Mouse (Mus musculus) neural tube, embryonic 12.5 days (tissue): ENCODE measurements around the gene Mical2. TPM values are rescaled to one million over a fixed set of nuclear protein-coding genes. Genes with fewer than 3 reads are reported as not detected.

Experiments used
- ATAC-seq: fragments of 200-750 bp; cut with Nextera tagmentation; 2 replicates; pipeline ENCODE4 v1.8.0; 2017; ENCODE audit warnings: low read depth, mild to moderate bottlenecking, moderate TSS enrichment, moderate library complexity; ENCODE audit not compliant: low FRiP score
- H3K27ac ChIP-seq: fragments of 300-500 bp; sonication (generic); 2 replicates; pipeline ENCODE4 v1.5.1; 2016
- H3K27me3 ChIP-seq: fragments of 300-500 bp; sonication (generic); replicated peaks from 2 replicates; pipeline ENCODE4 v1.6.1; 2016; ENCODE audit warnings: mild to moderate bottlenecking
- H3K36me3 ChIP-seq: fragments of 300-500 bp; sonication (generic); 2 replicates; pipeline ENCODE4 v1.6.1; 2016; ENCODE audit warnings: mild to moderate bottlenecking
- H3K4me1 ChIP-seq: fragments of 300-500 bp; sonication (generic); 2 replicates; pipeline ENCODE4 v1.6.1; 2016
- H3K4me2 ChIP-seq: fragments of 300-500 bp; sonication (generic); replicated peaks from 2 replicates; pipeline ENCODE4 v1.6.1; 2016; ENCODE audit warnings: mild to moderate bottlenecking
- H3K4me3 ChIP-seq: fragments of 300-500 bp; sonication (generic); 2 replicates; pipeline ENCODE4 v1.5.1; 2016
- H3K9ac ChIP-seq: fragments of 300-500 bp; sonication (generic); 2 replicates; pipeline ENCODE4 v1.6.1; 2016; ENCODE audit warnings: mild to moderate bottlenecking
- H3K9me3 ChIP-seq: fragments of 300-500 bp; sonication (generic); 2 replicates; pipeline ENCODE4 v1.6.1; 2016; ENCODE audit warnings: mild to moderate bottlenecking
- WGBS: fragments of 180-500 bp; shearing (Covaris S2); methylation state at CpG from one replicate; pipeline ENCODE4 v1.1.7; 2016; 5-methylcytosine and 5-hydroxymethylcytosine counted together
- polyA plus RNA-seq: library from polyadenylated mRNA; unstranded; fragments of >200 nt; fragmentation: Nextera tagmentation; extraction: Ambion mirVana; gene quantifications from 2 replicates; pipeline ENCODE4 v1.2.1, GENCODE M21; 2016

Mical2 gene
- polyA plus RNA-seq, 1 experiment from 2014 or later: 2.0 TPM

GRCm38 (mm10) chr7:112272692-112273091 is 47.0 kb downstream of the Mical2 start:
- H3K4me2 ChIP-seq: no peak overlapping the region
- H3K27ac ChIP-seq: no peak overlapping the region
- no peaks in the 10 kb centered on the region for H3K36me3 ChIP-seq
- no peak for ATAC-seq
- H3K4me1 ChIP-seq: peaks cover 18% of the 10 kb centered on the region
- no peak overlapping the region for H3K4me3 ChIP-seq
- H3K9me3 ChIP-seq: no peaks in the 10 kb centered on the region
- no peaks in the 10 kb centered on the region for H3K27me3 ChIP-seq
- WGBS: 41% methylated on average over 5 of the region's 5 CpGs
- H3K9ac ChIP-seq: no peak overlapping the region

DNA sequence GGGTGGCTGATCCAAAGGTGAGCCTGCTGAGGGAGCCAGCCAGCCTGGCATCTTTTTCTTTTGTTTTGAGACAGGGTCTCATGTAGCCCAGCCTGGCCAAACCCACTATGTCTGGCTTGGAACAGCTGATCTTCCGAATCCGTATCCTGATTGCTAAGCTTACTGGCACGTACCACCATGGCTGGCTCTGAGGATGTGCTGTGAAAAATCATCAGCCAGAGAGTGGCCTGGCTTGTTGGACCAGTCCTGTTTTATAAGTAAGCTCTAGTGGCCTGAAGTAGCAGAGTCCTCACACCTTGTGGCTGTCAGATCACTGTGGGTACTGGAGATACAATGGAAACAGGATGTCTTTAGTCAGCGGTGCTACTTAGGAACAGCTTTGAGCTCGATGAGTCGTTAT is 47.8 kb downstream of the Mical2 start:
- WGBS: 82% methylated on average over 6 of the region's 6 CpGs

DNA sequence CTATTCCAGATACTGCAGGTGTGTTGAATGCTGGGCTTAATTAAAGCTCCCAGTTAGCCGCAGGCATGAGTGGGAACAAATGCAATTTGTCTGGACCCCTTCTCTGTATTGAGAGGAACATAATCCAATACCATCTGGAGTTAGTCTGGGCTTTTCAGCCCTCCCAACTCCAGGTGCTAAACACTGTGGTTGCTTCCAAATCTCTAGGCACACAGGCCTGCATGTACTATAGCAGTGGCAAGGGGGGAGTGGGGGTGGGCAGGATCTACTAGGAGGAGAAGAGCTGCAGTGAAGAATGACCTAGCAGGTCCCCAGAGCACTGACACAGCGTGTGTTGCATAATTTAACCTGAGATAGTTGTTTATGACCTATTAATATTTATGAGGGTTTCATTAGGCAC is 49.0 kb downstream of the Mical2 start:
- WGBS: 48% methylated on average over 2 of the region's 2 CpGs

More for the DNA sequence above, 47.8 kb downstream of the Mical2 start:
- Histone ChIP-seq H3K9ac (no peak overlapping the region), H3K9me3 (no peaks in the 10 kb centered on the region), H3K4me1 (peaks cover 18% of the 10 kb centered on the region), H3K27ac (no peak overlapping the region), H3K27me3 (no peaks in the 10 kb centered on the region), H3K36me3 (no peaks in the 10 kb centered on the region), H3K4me3 (no peak overlapping the region), H3K4me2 (no peak overlapping the region)
- no peak for ATAC-seq

DNA sequence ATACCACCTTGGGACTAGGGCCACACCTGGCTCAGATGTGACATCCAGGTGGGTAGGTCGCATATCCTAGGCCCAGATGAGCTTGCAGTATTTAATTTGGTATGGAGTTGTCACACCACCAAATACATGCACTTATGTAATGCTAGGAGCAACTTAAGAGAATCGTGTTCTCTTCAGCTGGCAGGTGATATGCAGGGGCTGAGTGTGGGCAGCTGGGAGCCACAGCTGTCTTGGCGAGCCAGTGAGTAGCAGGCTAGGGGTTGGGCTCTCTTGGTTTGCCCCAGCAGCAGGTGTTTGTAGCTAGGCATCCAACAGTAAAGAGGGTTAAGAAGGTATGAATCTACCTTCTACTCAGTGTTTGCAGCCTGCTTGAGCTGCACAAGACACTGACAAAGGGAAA is 49.4 kb downstream of the Mical2 start:
- ATAC-seq: no peak
- H3K27ac ChIP-seq: no peak overlapping the region
- H3K27me3 ChIP-seq: no peaks in the 10 kb centered on the region
- no peak overlapping the region for H3K4me3 ChIP-seq
- H3K4me1 ChIP-seq: peaks cover 18% of the 10 kb centered on the region
- no peaks in the 10 kb centered on the region for H3K9me3 ChIP-seq
- H3K36me3 ChIP-seq: no peaks in the 10 kb centered on the region
- H3K9ac ChIP-seq: no peak overlapping the region
- no peak overlapping the region for H3K4me2 ChIP-seq
- 73% methylated on average over 3 of the region's 3 CpGs for WGBS

More for the DNA sequence above, 49.0 kb downstream of the Mical2 start:
- Histone ChIP-seq H3K9ac (no peak overlapping the region), H3K36me3 (no peaks in the 10 kb centered on the region), H3K27me3 (no peaks in the 10 kb centered on the region), H3K4me2 (no peak overlapping the region), H3K4me1 (peaks cover 18% of the 10 kb centered on the region), H3K9me3 (no peaks in the 10 kb centered on the region), H3K4me3 (no peak overlapping the region), H3K27ac (no peak overlapping the region)
- no peak for ATAC-seq

- WGBS: 27% methylated on average over 2 of the region's 2 CpGs
- Histone ChIP-seq H3K9ac (no peak overlapping the region), H3K9me3 (no peaks in the 10 kb centered on the region), H3K27ac (no peak overlapping the region), H3K27me3 (no peaks in the 10 kb centered on the region), H3K4me2 (no peak overlapping the region), H3K36me3 (no peaks in the 10 kb centered on the region), H3K4me1 (peaks cover 18% of the 10 kb centered on the region), H3K4me3 (no peak overlapping the region)
- ATAC-seq: no peak
These were observed 50.2 kb downstream of the Mical2 start for GRCm38 (mm10) chr7:112275883-112276282.

DNA sequence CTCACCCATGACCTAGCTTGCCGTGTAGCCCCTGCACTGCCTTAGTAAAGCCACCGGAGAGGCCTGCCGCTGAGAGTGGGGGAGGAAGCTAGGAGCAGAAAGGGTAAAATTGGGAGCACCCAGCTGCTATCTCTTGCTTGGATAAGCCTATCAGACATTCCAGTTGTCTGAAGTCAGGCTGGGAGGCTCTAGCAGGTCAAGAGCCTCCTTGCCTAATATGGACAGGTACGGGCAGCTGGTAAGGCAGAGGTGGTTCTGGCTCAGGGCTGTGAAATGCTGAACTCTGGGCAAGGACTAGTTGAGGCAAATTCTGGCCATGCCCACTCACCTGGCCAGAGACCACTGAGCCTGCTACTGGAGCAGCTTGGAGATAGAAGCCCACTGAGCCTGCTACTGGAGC is 51.2 kb downstream of the Mical2 start:
- no peaks in the 10 kb centered on the region for H3K9me3 ChIP-seq
- no peak overlapping the region for H3K27ac ChIP-seq
- 91% methylated on average over 4 of the region's 4 CpGs for WGBS
- no peak for ATAC-seq
- no peak overlapping the region for H3K4me3 ChIP-seq
- H3K4me1 ChIP-seq: peaks cover 18% of the 10 kb centered on the region
- H3K27me3 ChIP-seq: no peaks in the 10 kb centered on the region
- H3K4me2 ChIP-seq: no peak overlapping the region
- H3K9ac ChIP-seq: no peak overlapping the region
- H3K36me3 ChIP-seq: no peaks in the 10 kb centered on the region

DNA sequence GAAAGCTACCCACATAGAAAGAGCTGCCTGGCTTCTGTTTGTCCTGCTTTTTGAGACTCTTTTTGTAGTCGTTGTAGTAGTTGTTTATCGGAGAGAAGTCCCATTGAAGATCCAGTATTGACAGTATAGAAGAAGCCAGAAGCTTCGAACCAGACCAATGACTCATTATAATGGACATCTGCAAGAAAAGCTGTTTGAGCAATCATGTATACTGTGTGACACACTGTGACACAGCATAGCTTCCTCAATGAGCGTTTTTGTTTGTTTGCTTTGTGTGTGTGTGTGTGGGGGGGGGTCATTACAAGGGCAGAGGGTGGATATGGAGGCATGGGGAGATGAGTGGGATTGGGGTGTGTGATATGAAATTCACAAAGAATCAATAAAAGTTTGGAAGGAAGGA is 53.0 kb downstream of the Mical2 start:
- WGBS: 66% methylated on average over 4 of the region's 4 CpGs
- ATAC-seq: no peak
- H3K36me3 ChIP-seq: no peaks in the 10 kb centered on the region
- H3K27ac ChIP-seq: no peak overlapping the region
- no peak overlapping the region for H3K9ac ChIP-seq
- no peaks in the 10 kb centered on the region for H3K9me3 ChIP-seq
- no peak overlapping the region for H3K4me2 ChIP-seq
- no peaks in the 10 kb centered on the region for H3K27me3 ChIP-seq
- H3K4me1 ChIP-seq: peaks cover 9% of the 10 kb centered on the region; the same call in 1 of the 2 replicates
- no peak overlapping the region for H3K4me3 ChIP-seq

GRCm38 (mm10) chr7:112280474-112280873 is 54.8 kb downstream of the Mical2 start:
- no peak overlapping the region for H3K4me3 ChIP-seq
- 44% methylated on average over 3 of the region's 3 CpGs for WGBS
- H3K4me1 ChIP-seq: no peaks in the 10 kb centered on the region
- no peak for ATAC-seq
- no peak overlapping the region for H3K9ac ChIP-seq
- no peaks in the 10 kb centered on the region for H3K9me3 ChIP-seq
- H3K27ac ChIP-seq: no peak overlapping the region
- no peak overlapping the region for H3K4me2 ChIP-seq
- no peaks in the 10 kb centered on the region for H3K36me3 ChIP-seq
- H3K27me3 ChIP-seq: no peaks in the 10 kb centered on the region

GRCm38 (mm10) chr7:112283606-112284310 is 58.1 kb downstream of the Mical2 start:
- 84% methylated on average over 9 of the region's 9 CpGs for WGBS
- Histone ChIP-seq H3K4me1 (0 out of 2 replicates have a peak, but pooled peaks cover 3% of the 10 kb centered on the region), H3K4me3 (no peak overlapping the region), H3K4me2 (no peak overlapping the region), H3K27me3 (no peaks in the 10 kb centered on the region), H3K27ac (no peak overlapping the region), H3K9me3 (no peaks in the 10 kb centered on the region), H3K9ac (no peak overlapping the region), H3K36me3 (no peaks in the 10 kb centered on the region)
- no peak for ATAC-seq

GRCm38 (mm10) chr7:112285573-112285972 is 59.9 kb downstream of the Mical2 start:
- ATAC-seq: no peak
- Histone ChIP-seq H3K4me1 (0 out of 2 replicates have a peak, but pooled peaks cover 3% of the 10 kb centered on the region), H3K36me3 (no peaks in the 10 kb centered on the region), H3K4me3 (no peak overlapping the region), H3K9me3 (no peaks in the 10 kb centered on the region), H3K9ac (no peak overlapping the region), H3K27me3 (no peaks in the 10 kb centered on the region), H3K4me2 (no peak overlapping the region), H3K27ac (no peak overlapping the region)
- WGBS: 85% methylated on average over 8 of the region's 8 CpGs

DNA sequence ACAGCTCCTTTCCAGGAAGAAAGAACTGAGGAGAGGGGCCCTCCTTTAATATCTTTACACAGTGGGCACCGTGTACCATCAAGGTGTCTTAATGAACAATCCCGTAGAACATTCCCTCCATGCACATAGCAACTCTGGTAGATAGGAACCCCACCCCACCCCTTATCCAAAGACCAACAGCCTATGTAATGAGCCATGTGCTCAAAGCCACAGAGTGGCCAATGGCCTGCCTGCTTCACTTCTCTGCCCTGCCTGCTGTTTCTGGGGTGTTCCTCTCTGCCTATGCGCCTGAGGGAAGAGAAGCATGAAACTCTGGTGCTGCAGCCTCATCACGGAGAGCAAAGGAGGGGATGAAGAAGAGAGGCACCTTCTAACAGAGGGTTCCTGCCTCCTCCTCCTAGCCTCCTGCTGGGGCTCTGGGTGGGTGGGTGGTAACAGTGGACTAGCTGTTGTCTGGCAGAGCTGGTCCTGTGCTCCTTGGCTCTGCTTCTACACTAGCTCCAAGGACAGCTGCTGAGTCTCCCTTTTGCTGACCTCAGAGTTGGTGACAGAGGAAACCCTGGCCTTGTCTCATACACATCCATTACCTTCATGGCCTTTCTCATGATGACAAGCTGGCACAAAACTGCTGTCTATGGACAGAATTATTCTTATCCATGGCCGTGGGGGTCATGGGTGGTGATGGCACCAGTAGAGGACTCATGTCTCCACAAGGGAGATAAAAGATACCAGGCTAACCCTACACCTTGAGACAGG is 62.9 kb downstream of the Mical2 start:
- no peak overlapping the region for H3K4me2 ChIP-seq
- no peaks in the 10 kb centered on the region for H3K27me3 ChIP-seq
- H3K27ac ChIP-seq: no peak overlapping the region
- H3K9ac ChIP-seq: no peak overlapping the region
- no peaks in the 10 kb centered on the region for H3K36me3 ChIP-seq
- ATAC-seq: no peak
- no peak overlapping the region for H3K4me3 ChIP-seq
- 90% methylated on average over 5 of the region's 5 CpGs for WGBS
- H3K9me3 ChIP-seq: no peaks in the 10 kb centered on the region
- peaks cover 3% of the 10 kb centered on the region; the same call in 1 of the 2 replicates for H3K4me1 ChIP-seq

DNA sequence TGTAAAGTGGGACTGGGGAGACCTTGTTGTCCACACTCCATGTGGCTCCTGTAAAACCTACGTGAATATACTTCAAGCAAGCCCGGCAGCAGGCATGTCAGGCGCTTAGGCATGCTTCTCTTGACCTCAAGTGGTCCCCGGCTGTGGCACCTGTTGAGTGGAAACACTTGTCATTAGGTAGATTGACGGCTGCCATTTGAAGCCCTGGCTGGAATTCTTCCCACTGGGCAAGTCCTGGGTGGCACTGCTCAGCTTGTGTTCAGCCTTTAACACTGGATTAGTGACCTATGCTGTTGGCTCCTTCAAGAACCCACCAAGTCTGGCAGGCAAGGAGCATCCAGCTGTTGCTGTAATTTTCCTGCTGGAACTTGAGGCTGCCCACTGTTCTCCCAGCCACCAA is 63.9 kb downstream of the Mical2 start:
- WGBS: 73% methylated on average over 5 of the region's 5 CpGs
- no peaks in the 10 kb centered on the region for H3K9me3 ChIP-seq
- H3K36me3 ChIP-seq: no peaks in the 10 kb centered on the region
- H3K4me2 ChIP-seq: no peak overlapping the region
- H3K27me3 ChIP-seq: no peaks in the 10 kb centered on the region; the same call in 1 of the 2 replicates
- no peak for ATAC-seq
- H3K9ac ChIP-seq: no peak overlapping the region
- H3K4me1 ChIP-seq: peaks cover 3% of the 10 kb centered on the region; the same call in 1 of the 2 replicates
- no peak overlapping the region for H3K4me3 ChIP-seq
- H3K27ac ChIP-seq: no peak overlapping the region
